Mouse (Mus musculus) heart, embryonic 15.5 days (tissue): ENCODE data around the gene Gm5089. TPM values are rescaled to one million over a fixed set of nuclear protein-coding genes. Genes with fewer than 3 reads are reported as not detected.

Source experiments
- ATAC-seq: fragments of 200-750 bp; cut with Nextera tagmentation; replicated peaks from 2 replicates; pipeline ENCODE4 v1.8.0; 2017; ENCODE audit warnings: low read depth, moderate TSS enrichment; ENCODE audit not compliant: insufficient number of reproducible peaks, insufficient read depth, low FRiP score
- H3K27ac ChIP-seq: fragments of 300-500 bp; sonication (generic); 2 replicates; pipeline ENCODE4 v1.5.1; 2015; ENCODE audit warnings: mild to moderate bottlenecking, inconsistent platforms
- H3K27me3 ChIP-seq: fragments of 300-500 bp; sonication (generic); 2 replicates; pipeline ENCODE4 v1.6.1; 2015; ENCODE audit warnings: inconsistent platforms
- H3K36me3 ChIP-seq: fragments of 300-500 bp; sonication (generic); 2 replicates; pipeline ENCODE4 v1.6.1; 2015; ENCODE audit warnings: mild to moderate bottlenecking, inconsistent platforms
- H3K4me1 ChIP-seq: fragments of 300-500 bp; sonication (generic); replicated peaks from 2 replicates; pipeline ENCODE4 v1.6.1; 2015; ENCODE audit warnings: inconsistent platforms
- H3K4me2 ChIP-seq: fragments of 300-500 bp; sonication (generic); 2 replicates; pipeline ENCODE4 v1.6.1; 2015; ENCODE audit warnings: inconsistent platforms, mild to moderate bottlenecking, moderate library complexity
- H3K4me3 ChIP-seq: fragments of 300-500 bp; sonication (generic); 2 replicates; pipeline ENCODE4 v1.5.1; 2015; ENCODE audit warnings: mild to moderate bottlenecking, inconsistent platforms
- H3K9ac ChIP-seq: fragments of 300-500 bp; sonication (generic); 2 replicates; pipeline ENCODE4 v1.6.1; 2015; ENCODE audit warnings: mild to moderate bottlenecking, inconsistent platforms
- H3K9me3 ChIP-seq: fragments of 300-500 bp; sonication (generic); replicated peaks from 2 replicates; pipeline ENCODE4 v1.6.1; 2016; ENCODE audit warnings: inconsistent platforms
- WGBS: fragments of 180-500 bp; shearing (Covaris S2); methylation state at CpG from one replicate; pipeline ENCODE4 v1.1.7; 2015; ENCODE audit warnings: mixed read lengths; 5-methylcytosine and 5-hydroxymethylcytosine counted together
- polyA plus RNA-seq: library from polyadenylated mRNA; unstranded; fragments of >200 nt; fragmentation: Nextera tagmentation; extraction: Ambion mirVana; gene quantifications from 2 replicates; pipeline ENCODE4 v1.2.1, GENCODE M21; 2015

The Gm5089 gene
- polyA plus RNA-seq, 1 experiment from 2014 or later = not detected

GRCm38 (mm10) chr14:122406541-122407219 lies 44.2 kb downstream of the Gm5089 start:
- H3K36me3 ChIP-seq = no peaks in the 10 kb centered on the region
- H3K4me3 ChIP-seq = peak overlapping the region; percentile 49
- no peak overlapping the region for H3K27ac ChIP-seq
- peaks cover 14% of the 10 kb centered on the region for H3K4me1 ChIP-seq
- peaks cover 66% of the 10 kb centered on the region for H3K27me3 ChIP-seq
- peak overlapping the region; percentile 90 for H3K4me2 ChIP-seq
- WGBS = 3% methylated on average over 58 of the region's 58 CpGs
- ATAC-seq = peak; percentile 51; the same call in 1 of the 2 replicates
- no peaks in the 10 kb centered on the region for H3K9me3 ChIP-seq
- H3K9ac ChIP-seq = peak overlapping the region; percentile 40

GRCm38 (mm10) chr14:122405897-122406540 lies 44.9 kb downstream of the Gm5089 start:
- no peak for ATAC-seq
- peak overlapping the region; percentile 49 for H3K4me3 ChIP-seq
- no peaks in the 10 kb centered on the region for H3K9me3 ChIP-seq
- peaks cover 14% of the 10 kb centered on the region for H3K4me1 ChIP-seq
- WGBS = 4% methylated on average over 18 of the region's 18 CpGs
- H3K9ac ChIP-seq = peak overlapping the region; percentile 40; the same call in 1 of the 2 replicates
- no peak overlapping the region for H3K27ac ChIP-seq
- H3K36me3 ChIP-seq = no peaks in the 10 kb centered on the region
- H3K4me2 ChIP-seq = peak overlapping the region; percentile 90
- peaks cover 66% of the 10 kb centered on the region for H3K27me3 ChIP-seq

- Histone ChIP-seq H3K4me1 (peaks cover 14% of the 10 kb centered on the region), H3K27ac (no peak overlapping the region), H3K4me2 (no peak overlapping the region), H3K36me3 (no peaks in the 10 kb centered on the region), H3K9ac (no peak overlapping the region), H3K27me3 (peaks cover 65% of the 10 kb centered on the region), H3K9me3 (no peaks in the 10 kb centered on the region), H3K4me3 (no peak overlapping the region)
- no peak for ATAC-seq
- 67% methylated on average over 12 of the region's 12 CpGs for WGBS
These were observed 45.7 kb downstream of the Gm5089 start for GRCm38 (mm10) chr14:122405236-122405635.

GRCm38 (mm10) chr14:122404596-122405154 lies 46.2 kb downstream of the Gm5089 start:
- H3K36me3 ChIP-seq = no peaks in the 10 kb centered on the region
- H3K4me1 ChIP-seq = peaks cover 14% of the 10 kb centered on the region
- H3K27me3 ChIP-seq = peaks cover 60% of the 10 kb centered on the region
- 81% methylated on average over 7 of the region's 7 CpGs for WGBS
- no peak for ATAC-seq
- H3K9ac ChIP-seq = no peak overlapping the region
- no peak overlapping the region for H3K4me2 ChIP-seq
- no peaks in the 10 kb centered on the region for H3K9me3 ChIP-seq
- H3K4me3 ChIP-seq = no peak overlapping the region
- H3K27ac ChIP-seq = no peak overlapping the region

GRCm38 (mm10) chr14:122403422-122403940 lies 47.4 kb downstream of the Gm5089 start:
- H3K9ac ChIP-seq = no peak overlapping the region
- WGBS = 81% methylated on average over 3 of the region's 3 CpGs
- no peak overlapping the region for H3K4me2 ChIP-seq
- H3K4me1 ChIP-seq = peaks cover 14% of the 10 kb centered on the region
- H3K4me3 ChIP-seq = no peak overlapping the region
- H3K27me3 ChIP-seq = peaks cover 52% of the 10 kb centered on the region
- no peak overlapping the region for H3K27ac ChIP-seq
- ATAC-seq = no peak
- no peaks in the 10 kb centered on the region for H3K36me3 ChIP-seq
- H3K9me3 ChIP-seq = no peaks in the 10 kb centered on the region

GRCm38 (mm10) chr14:122402716-122403258 lies 48.1 kb downstream of the Gm5089 start:
- no peak overlapping the region for H3K27ac ChIP-seq
- 66% methylated on average over 12 of the region's 12 CpGs for WGBS
- no peak for ATAC-seq
- peaks cover 14% of the 10 kb centered on the region for H3K4me1 ChIP-seq
- H3K4me2 ChIP-seq = no peak overlapping the region
- H3K27me3 ChIP-seq = peaks cover 45% of the 10 kb centered on the region
- no peak overlapping the region for H3K9ac ChIP-seq
- no peaks in the 10 kb centered on the region for H3K9me3 ChIP-seq
- H3K4me3 ChIP-seq = no peak overlapping the region
- H3K36me3 ChIP-seq = no peaks in the 10 kb centered on the region

- Histone ChIP-seq H3K4me2 (no peak overlapping the region), H3K9me3 (no peaks in the 10 kb centered on the region), H3K27ac (no peak overlapping the region), H3K4me1 (peaks cover 11% of the 10 kb centered on the region), H3K27me3 (peaks cover 36% of the 10 kb centered on the region), H3K36me3 (no peaks in the 10 kb centered on the region), H3K9ac (no peak overlapping the region), H3K4me3 (no peak overlapping the region)
- WGBS = 65% methylated on average over 11 of the region's 11 CpGs
- no peak for ATAC-seq
These were observed 49.0 kb downstream of the Gm5089 start for GRCm38 (mm10) chr14:122401886-122402285.

GRCm38 (mm10) chr14:122399906-122400305 lies 51.0 kb downstream of the Gm5089 start:
- Histone ChIP-seq H3K36me3 (no peaks in the 10 kb centered on the region), H3K4me2 (no peak overlapping the region), H3K4me1 (no peaks in the 10 kb centered on the region), H3K9ac (no peak overlapping the region), H3K27me3 (peaks cover 16% of the 10 kb centered on the region), H3K4me3 (no peak overlapping the region), H3K9me3 (no peaks in the 10 kb centered on the region), H3K27ac (no peak overlapping the region)
- 87% methylated on average over 5 of the region's 5 CpGs for WGBS
- no peak for ATAC-seq

- Histone ChIP-seq H3K36me3 (no peaks in the 10 kb centered on the region), H3K27ac (no peak overlapping the region), H3K27me3 (peaks cover 6% of the 10 kb centered on the region; the same call in 1 of the 2 replicates), H3K4me3 (no peak overlapping the region), H3K4me2 (no peak overlapping the region), H3K9ac (no peak overlapping the region), H3K9me3 (no peaks in the 10 kb centered on the region), H3K4me1 (no peaks in the 10 kb centered on the region)
- WGBS = 77% methylated on average over 4 of the region's 4 CpGs
- ATAC-seq = no peak
These were observed 52.2 kb downstream of the Gm5089 start for GRCm38 (mm10) chr14:122398676-122399075.

GRCm38 (mm10) chr14:122393119-122393518 lies 57.8 kb downstream of the Gm5089 start:
- Histone ChIP-seq H3K36me3 (no peaks in the 10 kb centered on the region), H3K4me2 (no peak overlapping the region), H3K4me1 (no peaks in the 10 kb centered on the region), H3K27me3 (no peaks in the 10 kb centered on the region), H3K9me3 (no peaks in the 10 kb centered on the region), H3K9ac (no peak overlapping the region), H3K4me3 (no peak overlapping the region), H3K27ac (no peak overlapping the region)
- no peak for ATAC-seq
- 75% methylated on average over 1 of the region's 1 CpGs for WGBS

GRCm38 (mm10) chr14:122390935-122391334 lies 60.0 kb downstream of the Gm5089 start:
- no peak for ATAC-seq
- 35% methylated on average over 4 of the region's 4 CpGs for WGBS
- no peak overlapping the region for H3K27ac ChIP-seq

More at GRCm38 (mm10) chr14:122390935-122391334, 60.0 kb downstream of the Gm5089 start:
- H3K9ac ChIP-seq = no peak overlapping the region
- H3K4me1 ChIP-seq = no peaks in the 10 kb centered on the region
- H3K9me3 ChIP-seq = no peaks in the 10 kb centered on the region
- no peak overlapping the region for H3K4me3 ChIP-seq
- no peaks in the 10 kb centered on the region for H3K27me3 ChIP-seq
- H3K36me3 ChIP-seq = no peaks in the 10 kb centered on the region
- H3K4me2 ChIP-seq = no peak overlapping the region
